Comparison of ENCODE assay signal across 8 mouse cellular contexts in the genomic region with DNA sequence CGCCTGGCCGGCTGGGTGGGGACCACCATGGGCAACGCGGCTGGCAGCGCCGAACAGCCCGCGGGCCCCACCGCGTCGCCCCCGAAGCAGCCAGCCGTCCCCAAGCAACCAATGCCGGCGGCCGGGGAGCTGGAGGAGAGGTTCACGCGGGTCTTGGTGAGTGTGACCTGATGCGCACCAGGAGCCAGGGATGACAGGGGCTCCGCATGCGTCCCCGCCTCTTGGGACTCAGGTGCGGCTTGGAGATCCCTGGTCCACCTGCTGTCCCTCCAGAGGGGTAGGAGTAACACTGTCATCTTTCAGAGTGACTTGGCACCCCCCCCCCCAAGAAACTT. TPM values are rescaled to one million over a fixed set of nuclear protein-coding genes. Genes with fewer than 3 reads are reported as not detected.
DNase-seq lines count a peak whose midpoint lies in the region; ATAC-seq and TF ChIP-seq lines count a peak whose summit lies in the region.

No protein-coding gene starts in this region.

- 0 out of 2 replicates have a peak, but pooled peaks have one; percentile 4 for ATAC-seq in kidney, postnatal 0 days (replicated peaks; ENCODE audit: low FRiP score, low read depth)
- 0 out of 2 replicates have a peak, but pooled peaks have one; percentile 12 for ATAC-seq in hindbrain, embryonic 16.5 days

- H3K36me3 ChIP-seq in kidney, postnatal 0 days (ENCODE audit: insufficient read depth, low read length): no peaks in the 10 kb centered on the region
- H3K36me3 ChIP-seq in embryonic facial prominence, embryonic 10.5 days (replicated peaks): no peaks in the 10 kb centered on the region
- no peaks in the 10 kb centered on the region for H3K36me3 ChIP-seq in hindbrain, embryonic 16.5 days (ENCODE audit: control insufficient read depth, insufficient read depth, low read length)

- 0 out of 2 replicates have a peak, but pooled peaks cover 19% of the 10 kb centered on the region for H3K4me1 ChIP-seq in kidney, postnatal 0 days (replicated peaks; ENCODE audit: insufficient read depth, low read length)
- peaks cover 26% of the 10 kb centered on the region for H3K4me1 ChIP-seq in embryonic facial prominence, embryonic 10.5 days
- H3K4me1 ChIP-seq in hindbrain, embryonic 16.5 days (ENCODE audit: control insufficient read depth, insufficient read depth, low read depth, low read length): peaks cover 26% of the 10 kb centered on the region

- peak overlapping the region; percentile 69 for H3K4me3 ChIP-seq in kidney, postnatal 0 days (replicated peaks; ENCODE audit: low read depth, low read length)
- H3K4me3 ChIP-seq in embryonic facial prominence, embryonic 10.5 days: peak overlapping the region; percentile 73
- H3K4me3 ChIP-seq in hindbrain, embryonic 16.5 days (ENCODE audit: low read length): peak overlapping the region; percentile 78

- peak overlapping the region; percentile 52; the same call in 1 of the 2 replicates for H3K27ac ChIP-seq in kidney, postnatal 0 days
- H3K27ac ChIP-seq in embryonic facial prominence, embryonic 10.5 days (replicated peaks): peak overlapping the region; percentile 51; the same call in 1 of the 2 replicates
- peak overlapping the region; percentile 74; the same call in 1 of the 2 replicates for H3K27ac ChIP-seq in hindbrain, embryonic 16.5 days (ENCODE audit: low read depth, low read length)

- DNase-seq in kidney, postnatal 0 days (ENCODE audit: low spot score): no peak
- no peak for DNase-seq in kidney, adult 11 months
- DNase-seq in embryonic facial prominence, embryonic 10.5 days (ENCODE audit: low spot score): no peak
- peak; percentile 54 for DNase-seq in neural tube, embryonic 10.5 days (ENCODE audit: extremely low spot score, low spot score)
- DNase-seq in embryo, embryonic 11 days: no peak
- DNase-seq in frontal cortex, postnatal 36 days (ENCODE audit: low spot score in 2 of 2): no peak
- no peak for DNase-seq in testis, postnatal 10 days (ENCODE audit: low spot score)

- H3K27me3 ChIP-seq in kidney, postnatal 0 days (ENCODE audit: insufficient read depth, low read length): no peaks in the 10 kb centered on the region
- H3K27me3 ChIP-seq in embryonic facial prominence, embryonic 10.5 days (replicated peaks; ENCODE audit: low read depth, poor library complexity, severe bottlenecking): peaks cover 76% of the 10 kb centered on the region
- no peaks in the 10 kb centered on the region for H3K27me3 ChIP-seq in hindbrain, embryonic 16.5 days (replicated peaks; ENCODE audit: control insufficient read depth, insufficient read depth, low read length)

- peak overlapping the region; percentile 71 for H3K9ac ChIP-seq in kidney, postnatal 0 days (ENCODE audit: low read depth, low read length)
- H3K9ac ChIP-seq in hindbrain, embryonic 16.5 days (ENCODE audit: low read depth, low read length): peak overlapping the region; percentile 89

- TF ChIP-seq CTCF in kidney, postnatal 0 days (IDR thresholded peaks at IDR 0.05; ENCODE audit: low read depth): no peak

- WGBS in kidney, postnatal 0 days: 1% methylated on average over 22 of the region's 23 CpGs
- WGBS in embryonic facial prominence, embryonic 10.5 days: 2% methylated on average over 23 of the region's 23 CpGs
- WGBS in hindbrain, embryonic 16.5 days: 2% methylated on average over 22 of the region's 23 CpGs

- no peaks in the 10 kb centered on the region for H3K9me3 ChIP-seq in kidney, postnatal 0 days (replicated peaks; ENCODE audit: low read length)
- H3K9me3 ChIP-seq in embryonic facial prominence, embryonic 10.5 days: no peaks in the 10 kb centered on the region
- H3K9me3 ChIP-seq in hindbrain, embryonic 16.5 days (ENCODE audit: control insufficient read depth, low read length): no peaks in the 10 kb centered on the region

- peak overlapping the region; percentile 99 for H3K4me2 ChIP-seq in kidney, postnatal 0 days (ENCODE audit: low read length)
- peak overlapping the region; percentile 79 for H3K4me2 ChIP-seq in hindbrain, embryonic 16.5 days (ENCODE audit: low read length)

RNA-seq across cellular contexts. Expression of gene Fmnl1, which starts 0.3 kb away (rescaled TPM):
- 2.6 and 3.4 TPM in 2 replicates for polyA plus RNA-seq in kidney, postnatal 0 days (2015; fragmentation: Nextera tagmentation; extraction: Ambion mirVana)
- 0.49 and 0.67 TPM in 2 replicates for polyA plus RNA-seq in embryonic facial prominence, embryonic 10.5 days (2016; fragmentation: Nextera tagmentation; extraction: Ambion mirVana)
- 7.6 and 8.6 TPM in 2 replicates for polyA plus RNA-seq in hindbrain, embryonic 16.5 days (2015; fragmentation: Nextera tagmentation; extraction: Ambion mirVana)

RNA-seq across cellular contexts. Expression of gene 1700023F06Rik, which starts 37.1 kb away (rescaled TPM):
- 0.37 and 0.47 TPM in 2 replicates for polyA plus RNA-seq in kidney, postnatal 0 days (2015; fragmentation: Nextera tagmentation; extraction: Ambion mirVana)
- polyA plus RNA-seq in embryonic facial prominence, embryonic 10.5 days (2016; fragmentation: Nextera tagmentation; extraction: Ambion mirVana): 0.47 and 0.49 TPM in 2 replicates
- 1.9 and 3.0 TPM in 2 replicates for polyA plus RNA-seq in hindbrain, embryonic 16.5 days (2015; fragmentation: Nextera tagmentation; extraction: Ambion mirVana)

RNA-seq across cellular contexts. Expression of gene Hexim2, which starts 39.0 kb away (rescaled TPM):
- 6.5 and 6.9 TPM in 2 replicates for polyA plus RNA-seq in kidney, postnatal 0 days (2015; fragmentation: Nextera tagmentation; extraction: Ambion mirVana)
- polyA plus RNA-seq in embryonic facial prominence, embryonic 10.5 days (2016; fragmentation: Nextera tagmentation; extraction: Ambion mirVana): 8.4 and 10.9 TPM in 2 replicates
- polyA plus RNA-seq in hindbrain, embryonic 16.5 days (2015; fragmentation: Nextera tagmentation; extraction: Ambion mirVana): 27.7 and 30.2 TPM in 2 replicates

RNA-seq across cellular contexts. Expression of gene Spata32, which starts 47.0 kb away (rescaled TPM):
- not detected in 2 replicates for polyA plus RNA-seq in kidney, postnatal 0 days (2015; fragmentation: Nextera tagmentation; extraction: Ambion mirVana)
- polyA plus RNA-seq in embryonic facial prominence, embryonic 10.5 days (2016; fragmentation: Nextera tagmentation; extraction: Ambion mirVana): not detected in 2 replicates
- polyA plus RNA-seq in hindbrain, embryonic 16.5 days (2015; fragmentation: Nextera tagmentation; extraction: Ambion mirVana): 0.99 and 1.3 TPM in 2 replicates

RNA-seq across cellular contexts. Expression of gene Hexim1, which starts 55.2 kb away (rescaled TPM):
- 6.5 and 6.8 TPM in 2 replicates for polyA plus RNA-seq in kidney, postnatal 0 days (2015; fragmentation: Nextera tagmentation; extraction: Ambion mirVana)
- polyA plus RNA-seq in embryonic facial prominence, embryonic 10.5 days (2016; fragmentation: Nextera tagmentation; extraction: Ambion mirVana): 2.8 and 2.9 TPM in 2 replicates
- polyA plus RNA-seq in hindbrain, embryonic 16.5 days (2015; fragmentation: Nextera tagmentation; extraction: Ambion mirVana): 4.1 and 4.7 TPM in 2 replicates
